Mouse (Mus musculus) brain, embryonic 14.5 days (tissue): ENCODE measurements around the gene Tmem221.

Source experiments
- CTCF ChIP-seq: fragments of 200-500 bp; IDR thresholded peaks from 2 replicates; pipeline ENCODE4 v1.5.1; 2012; ENCODE audit warnings: inconsistent platforms, mild to moderate bottlenecking, moderate library complexity, borderline replicate concordance; ENCODE audit not compliant: insufficient read depth, insufficient read length; ENCODE audit errors: extremely low read depth
- POLR2A ChIP-seq: fragments of 200-500 bp; IDR thresholded peaks from 2 replicates; pipeline ENCODE4 v1.6.1; 2012; ENCODE audit warnings: mild to moderate bottlenecking, inconsistent platforms, borderline replicate concordance; ENCODE audit not compliant: poor library complexity, insufficient read depth, insufficient read length, severe bottlenecking; ENCODE audit errors: extremely low read depth

DNA sequence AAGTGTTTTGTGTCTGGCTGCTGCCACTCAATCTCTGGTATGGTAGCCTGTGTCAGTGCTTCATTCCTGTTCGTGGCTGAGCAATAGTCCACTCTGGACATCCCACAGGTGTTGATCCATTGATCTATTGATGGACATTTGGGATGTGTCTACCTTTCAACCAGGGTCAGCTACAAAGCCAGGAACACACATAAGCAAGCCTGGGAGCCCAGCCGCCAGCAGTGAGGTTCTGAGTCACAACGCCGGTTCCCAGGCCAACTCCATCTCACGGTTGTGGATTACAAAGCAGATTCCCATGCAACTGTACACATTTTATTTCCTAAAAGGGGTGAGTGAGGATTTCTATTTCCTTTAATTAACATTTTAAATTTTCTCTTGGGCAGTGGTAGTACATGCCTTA lies 2.1 kb upstream of the Tmem221 start:
- no peak for TF ChIP-seq CTCF
- TF ChIP-seq POLR2A, result no peak
